Mouse (Mus musculus) brain, adult 2 months (tissue): ENCODE measurements around the gene Mgam.
"Not testable (repeated sequence)": the region's sequence is repeated elsewhere in the genome, so short reads cannot be mapped to it uniquely, and the experiment has no call there.

Experiments used
- DNase-seq: peaks from one replicate; pipeline ENCODE4 v3.0.0; 2011; ENCODE audit warnings: low read depth, low spot score

The Mgam gene

DNA sequence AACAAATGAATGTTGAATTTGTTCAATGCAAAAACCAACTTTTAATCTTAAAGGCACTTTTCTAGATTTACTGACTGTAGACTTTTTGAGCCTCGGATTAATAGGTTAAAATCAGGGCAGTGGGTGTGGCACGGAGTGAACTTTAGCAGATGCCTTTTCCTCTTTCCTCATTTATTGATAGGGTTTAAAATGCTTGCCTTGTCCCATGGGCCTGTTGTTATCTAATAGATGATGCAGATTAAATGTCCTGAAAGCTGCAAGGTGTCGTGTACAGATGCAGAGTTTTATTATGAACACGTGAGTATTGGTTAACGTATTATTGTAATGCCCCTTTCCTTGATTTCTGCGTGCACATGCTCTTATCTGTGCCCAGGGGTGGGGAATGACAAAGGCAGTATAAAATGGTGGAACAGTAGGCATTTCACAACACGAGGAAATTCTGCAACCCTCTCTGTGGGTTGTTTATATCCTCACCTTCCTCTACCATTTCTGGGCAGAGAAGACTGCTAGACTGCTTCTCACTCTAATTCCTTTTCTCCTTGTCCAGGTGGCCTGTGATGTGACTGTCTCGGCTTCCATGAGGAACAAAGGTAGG lies at the start of gene Mgam:
Mgam (plus strand) TSS at position 426 of the 595 bp plus-strand sequence.
- no peak for DNase-seq

DNA sequence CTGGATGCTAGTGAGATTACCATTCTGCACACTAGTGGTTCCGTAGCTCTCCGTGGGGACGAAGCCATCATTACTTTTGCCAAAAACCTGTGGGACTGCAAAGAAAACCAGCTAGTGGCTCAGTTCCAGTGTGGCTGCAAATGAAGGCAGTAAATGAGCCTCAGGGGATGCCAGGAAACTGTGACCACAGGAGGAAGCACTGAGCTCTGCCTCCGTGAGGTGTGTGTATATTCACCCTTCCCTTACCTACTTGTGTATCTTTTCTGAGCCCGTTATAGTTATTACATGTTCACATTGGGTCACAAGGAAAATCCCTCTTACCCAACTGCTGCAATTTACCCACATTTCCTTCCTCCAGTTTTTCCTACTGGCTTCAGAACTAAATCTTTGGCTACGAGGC lies 44.3 kb upstream of the Mgam start:
- DNase-seq: no peak

DNA sequence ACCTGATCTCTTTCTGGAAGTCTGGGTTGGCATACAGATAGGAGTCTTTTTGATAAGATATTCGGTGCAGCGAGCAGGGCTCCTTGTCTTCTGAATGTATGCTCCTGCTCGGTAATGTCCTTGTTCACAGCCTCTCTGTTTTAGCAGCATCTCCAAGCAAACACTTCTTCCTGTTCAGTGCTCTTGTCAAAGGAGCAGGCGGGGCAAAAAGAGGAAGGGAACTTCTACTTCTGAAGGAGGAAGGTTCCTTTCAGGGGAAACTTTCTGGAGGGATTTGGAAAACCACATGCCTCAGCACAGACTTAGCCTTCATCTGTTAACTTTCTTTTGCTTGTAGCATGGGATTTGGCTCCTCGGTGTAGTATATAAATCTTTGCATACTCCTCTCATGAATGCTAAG lies 43.0 kb upstream of the Mgam start, which contains the start of gene Clec5a:
Clec5a (minus strand) TSS at position 177 of the 400 bp plus-strand sequence.
- DNase-seq: peak; percentile 4

DNA sequence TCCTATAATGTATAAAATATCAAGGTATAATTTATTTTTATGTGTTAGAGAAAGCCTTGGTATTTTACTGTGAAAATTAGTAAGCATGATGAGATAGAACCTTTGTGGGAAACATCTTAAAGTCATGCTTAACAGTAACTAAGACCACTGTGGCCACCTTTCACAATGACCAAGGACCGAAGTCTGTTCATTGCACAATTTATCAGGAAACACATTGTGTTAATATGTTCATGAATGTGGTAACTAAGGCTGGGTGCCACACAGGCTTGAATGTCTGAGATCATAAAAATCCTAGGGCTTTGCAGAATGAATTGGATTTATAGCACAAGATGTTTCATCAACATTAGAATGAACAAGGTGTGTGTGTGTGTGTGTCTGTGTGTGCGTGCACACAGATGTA lies 40.3 kb upstream of the Mgam start:
- no peak for DNase-seq

DNA sequence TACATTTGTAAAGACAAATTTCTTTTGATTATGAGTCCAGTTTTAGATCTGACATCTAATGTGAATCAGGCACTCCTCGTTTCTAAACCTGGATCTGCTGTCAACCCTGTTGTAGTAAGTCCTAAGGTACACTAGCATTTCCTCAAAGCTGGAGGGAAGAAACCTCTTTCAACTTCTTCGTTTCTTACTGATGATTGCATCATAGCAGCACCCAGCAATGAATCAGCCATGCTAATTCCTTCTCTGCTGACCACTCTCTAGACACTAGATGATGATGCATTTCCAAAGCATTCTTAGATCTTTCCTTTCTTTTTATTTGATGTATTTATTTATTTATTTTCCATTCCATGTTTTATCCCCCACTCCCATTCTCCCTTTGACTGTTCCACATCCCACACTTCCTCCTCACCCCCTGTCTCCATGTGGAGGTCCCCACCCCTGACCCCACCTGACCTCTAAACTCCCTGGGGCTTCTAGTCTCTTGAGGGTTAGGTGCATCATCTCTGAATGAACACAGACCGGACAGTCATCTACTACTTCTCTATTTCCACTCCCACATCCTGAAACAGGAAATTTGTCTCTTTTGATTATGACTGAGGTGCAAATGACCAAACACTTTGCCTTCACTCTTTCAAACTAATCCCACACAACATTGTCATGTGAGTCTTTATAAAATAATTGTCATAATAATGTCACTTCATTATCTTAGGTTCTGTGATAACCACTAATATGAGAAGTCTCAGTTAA lies 33.7 kb upstream of the Mgam start:
- DNase-seq: no peak

DNA sequence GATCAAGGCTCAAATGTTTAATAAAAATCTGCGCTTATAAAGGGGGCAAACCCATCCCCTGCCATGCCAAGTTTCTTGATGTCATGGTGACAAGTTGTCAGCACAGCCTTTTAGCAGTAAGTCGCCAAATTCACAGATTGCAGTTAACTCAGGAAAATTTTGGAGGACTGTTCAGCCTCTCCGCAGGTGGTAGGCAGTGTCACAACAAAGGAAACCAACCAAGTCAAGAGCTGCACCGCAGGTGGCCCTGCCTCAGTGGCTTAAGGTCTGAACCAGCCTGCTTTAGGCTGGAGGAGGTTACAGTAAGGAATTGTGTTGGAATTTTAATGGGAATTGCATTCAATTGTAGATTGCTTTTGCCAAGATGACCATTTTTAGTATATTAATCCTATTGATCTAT lies 30.1 kb upstream of the Mgam start:
- DNase-seq: not testable (repeated sequence)

DNA sequence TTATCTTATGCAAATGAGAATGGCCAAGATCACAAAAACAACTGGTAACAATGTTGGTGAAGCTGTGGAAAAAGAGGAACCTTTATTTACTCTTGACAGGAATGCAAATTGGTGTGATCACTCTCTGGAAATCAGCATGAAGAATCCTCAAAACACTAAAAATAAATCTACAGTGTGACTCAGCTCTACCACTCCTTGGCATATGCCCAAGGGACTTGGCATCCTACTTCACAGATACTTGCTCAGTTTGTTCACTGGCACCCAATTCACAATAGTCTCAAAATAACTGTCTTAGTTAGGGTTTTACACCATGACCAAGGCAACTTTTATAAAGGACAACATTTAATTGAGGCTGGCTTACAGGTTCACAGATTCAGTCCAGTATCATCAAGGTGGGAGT lies 21.2 kb upstream of the Mgam start:
- peak; percentile 91 for DNase-seq

DNA sequence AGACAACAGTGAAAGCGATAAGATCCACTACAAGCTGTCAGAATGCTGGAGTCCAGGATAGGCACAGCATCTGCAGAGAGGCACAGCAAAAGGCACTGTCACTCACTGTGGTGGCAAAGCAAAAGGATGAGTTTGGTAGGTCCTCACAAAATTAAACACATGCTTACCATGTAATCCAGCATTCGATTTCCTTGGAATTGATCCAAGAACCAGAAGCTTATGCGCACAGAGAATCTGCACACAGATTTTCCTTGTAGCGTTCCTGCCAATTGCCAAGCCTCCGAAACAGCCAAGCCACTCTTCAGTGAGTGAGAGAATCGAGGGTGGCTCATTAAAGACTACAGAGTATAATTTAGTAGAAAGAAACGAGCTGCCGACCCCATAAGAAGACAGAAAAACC lies 18.4 kb upstream of the Mgam start:
- peak; percentile 68 for DNase-seq

DNA sequence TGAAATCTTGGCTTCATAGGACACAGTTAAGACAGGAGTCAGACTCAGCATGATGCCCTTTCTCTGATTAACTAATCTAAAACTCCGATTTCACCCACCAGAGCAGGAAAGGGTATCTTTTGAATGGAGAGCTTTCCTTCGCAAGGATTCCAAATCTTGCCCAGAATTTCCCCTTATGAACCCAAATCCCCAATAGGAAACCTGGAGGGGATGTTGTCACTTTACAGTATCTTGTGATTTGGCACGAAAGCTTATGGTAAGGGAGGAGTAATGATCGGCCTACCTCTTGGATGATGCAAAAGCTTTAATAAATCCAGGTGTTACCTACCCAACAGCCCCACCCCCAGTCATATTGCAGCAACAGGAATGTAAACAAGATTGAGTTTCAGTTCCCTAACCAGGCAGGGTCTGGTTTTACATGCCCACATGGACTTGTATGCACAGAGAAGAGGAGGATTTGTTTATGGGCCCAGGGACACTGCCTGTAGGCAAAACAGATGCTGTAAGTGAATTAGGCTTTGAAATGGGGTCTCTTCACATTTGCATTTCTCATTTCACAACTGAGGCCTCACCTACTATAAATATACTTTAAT lies 15.3 kb upstream of the Mgam start, which contains the start of gene Tas2r138:
Tas2r138 (minus strand) TSS at position 51 of the 593 bp plus-strand sequence.
- no peak for DNase-seq

DNA sequence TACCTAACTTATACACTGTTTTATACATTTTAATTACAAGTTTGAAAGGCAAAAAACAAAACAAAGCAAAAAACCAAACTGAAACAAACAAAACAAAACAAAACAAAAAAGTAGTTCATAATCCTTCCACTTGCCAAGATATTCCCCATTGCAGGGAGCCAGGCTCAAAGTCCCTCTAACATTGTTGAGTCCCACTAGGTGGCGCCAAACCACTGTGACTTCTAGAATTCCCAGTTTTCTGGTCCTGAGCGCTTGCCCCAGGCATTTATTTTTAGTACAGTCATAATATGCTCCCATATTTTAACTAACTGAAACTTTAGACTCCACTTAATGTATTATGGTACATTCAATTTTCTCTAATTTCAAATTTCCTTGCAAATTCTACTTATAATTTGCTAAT lies 10.7 kb upstream of the Mgam start:
- DNase-seq: peak; percentile 77

DNA sequence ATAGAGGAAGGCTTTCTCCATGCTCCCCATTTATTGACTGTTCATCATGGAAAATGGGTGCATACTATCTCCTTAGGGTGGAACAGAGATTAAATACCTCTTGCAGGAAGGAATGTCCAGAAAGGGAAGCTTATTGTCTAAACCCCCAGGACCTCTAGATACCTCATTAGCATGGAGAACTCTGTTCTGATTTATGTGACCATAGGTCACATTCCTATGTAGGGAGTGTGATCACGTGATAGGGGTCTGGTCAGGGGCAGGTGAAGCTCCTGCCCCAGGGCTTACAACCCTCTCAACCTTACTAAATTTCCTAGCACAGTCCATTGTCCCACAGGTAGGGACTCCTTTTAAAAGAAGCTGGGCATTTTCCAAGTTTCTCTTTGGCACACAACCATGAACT lies 2.5 kb upstream of the Mgam start:
- DNase-seq: no peak

DNA sequence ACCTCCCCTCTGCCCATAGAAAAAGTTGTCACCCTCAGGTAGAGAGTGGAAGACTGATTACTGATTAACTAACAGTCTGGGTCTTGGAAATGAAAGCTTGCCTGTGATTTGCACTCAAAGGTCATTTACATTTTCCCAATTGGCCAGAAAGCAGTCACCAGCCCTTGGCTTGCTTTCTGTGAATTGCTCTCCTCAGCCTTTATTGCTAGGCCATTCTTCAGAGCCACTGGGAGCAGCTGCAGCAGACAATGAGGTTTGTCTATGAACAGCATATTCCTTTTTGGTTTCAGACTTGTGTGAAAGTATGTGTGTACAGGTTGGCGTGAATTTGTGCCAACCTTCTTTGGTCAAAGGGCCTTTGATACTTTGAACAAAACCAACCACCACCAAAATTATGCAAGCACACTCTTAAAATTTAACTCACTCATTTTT lies 6.0 kb downstream of the Mgam start:
- no peak for DNase-seq

DNA sequence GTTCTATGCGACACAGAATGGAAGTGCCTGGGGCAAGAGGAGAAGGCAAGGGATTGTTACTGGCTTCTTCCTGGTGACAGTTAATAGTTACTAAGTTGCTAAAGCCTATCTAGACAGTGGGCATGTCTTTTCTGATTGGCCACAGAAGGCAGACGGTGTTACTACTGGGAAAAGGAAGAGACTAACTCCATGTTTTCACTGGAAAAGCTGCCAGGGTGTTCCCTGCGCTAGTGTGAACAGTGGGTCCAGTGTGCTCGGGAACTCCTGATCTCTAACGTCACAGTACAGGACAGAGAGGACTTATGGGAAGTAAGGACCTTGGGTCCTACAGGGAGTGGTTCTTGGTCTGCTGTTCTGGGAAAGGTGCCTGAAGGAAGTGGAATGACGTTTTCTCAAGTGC lies 6.9 kb downstream of the Mgam start:
- no peak for DNase-seq

DNA sequence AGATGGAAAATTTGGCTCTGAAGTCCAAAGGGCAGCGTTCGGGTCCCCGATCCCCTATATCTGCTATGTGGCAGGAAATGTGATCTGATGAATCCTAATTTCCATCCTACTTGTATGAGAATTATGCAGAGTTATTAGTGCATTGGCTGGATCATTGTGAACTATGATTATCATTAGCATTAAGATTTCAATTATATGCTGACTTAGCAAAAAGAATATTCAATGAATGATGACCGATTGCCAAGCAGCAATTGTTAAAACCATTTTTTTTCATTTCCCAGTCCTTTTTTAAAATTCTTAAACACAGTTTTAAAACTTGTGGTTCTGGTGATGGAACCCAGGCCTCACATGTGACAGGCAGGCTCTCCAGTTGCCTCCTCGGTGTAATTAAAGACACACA lies 9.1 kb downstream of the Mgam start:
- no peak for DNase-seq

DNA sequence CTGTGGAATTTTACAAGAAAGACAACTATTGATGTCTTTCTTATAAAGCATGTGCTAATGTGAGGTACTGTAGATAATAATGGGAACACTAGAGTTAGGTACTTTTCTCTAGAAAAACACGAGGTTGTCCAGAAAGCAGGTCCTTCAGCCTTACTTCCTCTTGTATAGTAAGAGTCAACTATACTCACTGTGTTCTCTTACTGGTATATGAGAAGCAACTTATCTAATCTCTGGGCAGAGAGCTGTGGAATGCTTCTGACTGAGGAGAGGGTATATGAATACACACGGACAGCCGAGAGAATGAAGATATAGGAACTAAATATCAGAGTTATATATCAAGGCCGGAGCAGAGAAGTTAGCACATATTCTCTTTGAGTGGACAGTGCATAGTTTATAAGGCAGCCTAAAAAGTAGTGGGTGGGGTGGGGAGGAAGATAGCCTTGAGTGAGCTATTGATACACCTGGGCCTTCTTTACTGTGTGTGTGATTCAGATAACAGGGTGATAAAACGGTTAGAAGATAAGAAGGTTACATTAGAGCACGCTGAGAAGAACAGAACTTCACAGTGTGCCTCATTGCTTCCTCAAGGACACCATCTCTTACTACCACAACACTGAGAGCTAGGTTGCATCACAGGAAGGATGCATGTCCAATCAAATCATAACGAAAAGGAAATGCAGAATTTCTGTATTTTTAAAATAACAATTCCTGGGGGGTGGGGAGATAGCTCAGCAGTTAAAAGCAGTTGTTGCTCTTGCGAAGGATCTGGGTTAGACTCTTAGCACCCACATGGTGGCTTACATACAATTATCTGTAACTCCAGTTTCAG lies 12.3 kb downstream of the Mgam start:
- no peak for DNase-seq

DNA sequence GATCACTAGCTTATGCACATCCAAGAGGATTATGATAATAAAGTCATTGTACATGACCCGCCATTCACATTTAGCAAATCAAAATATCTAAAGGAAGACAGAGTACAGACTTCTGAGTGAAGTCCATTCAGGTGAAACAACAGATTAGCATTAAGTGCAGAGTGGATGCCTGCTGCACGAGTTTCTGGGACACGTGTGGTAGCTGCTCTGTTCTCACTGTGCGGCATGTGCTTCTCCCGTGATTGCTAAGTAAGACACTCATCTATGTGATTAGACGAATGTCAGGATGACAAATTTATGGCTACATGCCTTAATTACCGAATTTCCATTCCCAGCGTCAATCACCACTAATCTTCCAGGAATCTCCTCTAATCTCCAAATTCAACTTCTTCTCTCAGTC lies 17.1 kb downstream of the Mgam start:
- DNase-seq: no peak

DNA sequence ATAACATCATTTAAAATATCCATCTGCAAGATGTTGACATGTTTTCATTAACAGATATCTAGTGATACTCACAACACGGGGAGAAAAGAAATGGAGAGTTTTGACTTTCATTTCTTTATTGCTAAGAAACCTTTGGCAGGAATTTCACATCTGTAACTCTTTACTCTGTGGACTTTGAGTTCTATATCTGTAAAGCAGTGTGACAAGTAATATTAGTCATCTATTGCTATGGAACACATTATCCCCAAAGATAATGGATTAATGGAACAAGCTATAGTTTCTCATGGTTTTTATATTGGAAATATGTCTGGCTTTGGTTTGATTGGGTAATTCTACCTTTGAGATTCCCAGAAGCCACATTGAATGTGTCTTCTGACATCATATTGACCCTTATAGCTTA lies 22.3 kb downstream of the Mgam start:
- no peak for DNase-seq

DNA sequence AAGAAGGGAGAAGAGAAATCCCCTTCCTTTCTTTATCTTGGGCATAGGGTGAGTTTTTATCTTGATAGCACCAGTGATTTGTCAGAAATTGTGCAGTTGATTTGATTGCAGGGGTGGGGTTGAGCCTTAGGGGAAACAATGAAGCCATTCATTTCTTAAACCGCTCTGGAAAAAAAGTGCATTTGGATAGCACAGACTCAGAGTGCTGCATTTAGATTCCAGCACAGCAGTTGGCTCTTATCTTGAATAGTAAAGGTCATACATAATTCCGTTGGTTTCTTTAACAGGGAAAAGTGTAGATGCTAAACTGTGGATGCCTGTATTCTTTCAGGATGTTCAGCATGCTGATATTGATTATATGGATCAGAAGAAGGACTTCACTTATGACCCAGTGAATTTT lies 32.3 kb downstream of the Mgam start:
- peak; percentile 3 for DNase-seq

DNA sequence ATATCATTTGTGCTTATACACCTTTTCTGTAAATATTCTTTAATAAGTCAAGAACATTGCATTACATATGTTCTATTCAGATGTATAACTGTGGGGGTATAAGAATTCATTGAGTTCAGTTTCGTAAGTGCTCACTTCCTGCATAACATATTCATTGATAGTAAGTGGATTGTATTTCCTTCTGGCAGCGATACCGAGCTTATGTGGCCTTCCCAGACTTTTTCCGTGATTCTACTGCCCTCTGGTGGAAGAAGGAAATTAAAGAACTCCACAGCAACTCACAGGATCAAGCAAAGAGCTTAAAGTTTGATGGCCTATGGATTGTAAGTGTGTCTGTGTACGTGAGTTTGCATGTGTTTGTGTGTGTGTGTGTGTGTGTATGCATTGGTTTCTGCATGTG lies 60.5 kb downstream of the Mgam start:
- peak; percentile 86 for DNase-seq

DNA sequence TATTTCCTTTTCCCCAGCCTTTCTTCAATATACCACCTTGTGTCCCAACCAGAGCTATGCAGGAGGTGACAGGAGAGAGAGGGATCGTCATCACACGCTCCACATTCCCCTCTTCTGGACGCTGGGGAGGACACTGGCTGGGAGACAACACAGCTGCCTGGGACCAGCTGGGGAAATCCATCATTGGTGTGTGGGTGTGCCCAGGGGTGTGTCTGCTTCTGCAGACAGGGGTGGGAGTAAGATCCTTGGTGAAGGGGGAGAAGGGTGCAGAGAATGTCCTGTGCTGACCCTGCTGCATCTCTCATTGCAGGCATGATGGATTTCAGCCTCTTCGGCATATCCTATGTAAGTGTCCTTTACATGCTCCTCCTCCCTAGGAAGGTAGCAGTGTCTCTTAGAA lies 63.4 kb downstream of the Mgam start:
- DNase-seq: not testable (repeated sequence)

DNA sequence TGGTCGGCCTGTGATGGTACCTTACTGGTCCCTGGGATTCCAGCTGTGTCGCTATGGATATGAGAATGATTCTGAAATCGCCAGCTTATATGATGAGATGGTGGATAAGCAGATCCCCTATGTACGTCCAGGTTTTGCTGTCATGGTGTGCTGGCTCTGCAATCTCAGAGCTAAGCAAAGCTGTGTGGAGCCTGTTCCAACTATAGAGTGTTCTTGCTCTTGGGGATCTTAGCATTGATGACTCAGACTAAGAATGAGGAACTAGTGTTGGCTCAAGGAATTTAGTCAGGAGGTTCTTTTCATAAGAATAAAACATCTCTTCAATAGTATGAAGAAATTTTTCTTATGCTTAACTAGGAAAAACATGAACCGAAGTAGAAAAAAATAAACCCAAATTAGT lies 84.9 kb downstream of the Mgam start:
- DNase-seq: peak; percentile 7

DNA sequence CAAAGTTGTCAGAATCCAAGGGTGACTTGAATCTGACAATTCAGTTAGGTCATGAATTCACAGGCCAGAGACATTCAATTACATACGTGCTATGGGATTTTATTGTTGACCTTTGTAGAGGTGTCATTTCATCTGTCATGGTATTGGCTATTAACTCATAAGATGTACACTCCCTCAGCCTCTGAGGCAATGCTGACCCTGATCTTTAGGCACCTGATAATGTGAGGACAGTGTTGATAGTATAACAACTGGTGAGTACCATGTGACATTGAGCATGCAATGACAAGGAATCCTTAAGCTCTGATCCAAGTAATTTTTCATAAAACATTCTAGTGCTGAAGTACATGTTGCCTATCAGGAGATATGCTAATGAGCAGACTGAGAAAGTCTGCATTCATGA lies 87.1 kb downstream of the Mgam start:
- no peak for DNase-seq
